Mouse (Mus musculus): ENCODE measurements around the gene Adora3.

- TF ChIP-seq POLR2A (IDR thresholded peaks at IDR 0.05; ENCODE audit: borderline replicate concordance, insufficient read depth, low read length) (no peak), CTCF (IDR thresholded peaks at IDR 0.05; ENCODE audit: borderline replicate concordance, insufficient read depth, low read depth, low read length) (no peak)
Observed at GRCm38 (mm10) chr3:105882105-105882504, 11.4 kb downstream of the Adora3 start.
